ENCODE assay signal across 21 mouse cellular contexts in genomic region chr16:3923515-3923914, GRCm38 (mm10). TPM values are rescaled to one million over a fixed set of nuclear protein-coding genes. Genes with fewer than 3 reads are reported as not detected.
DNase-seq lines count a peak whose midpoint lies in the region; ATAC-seq and TF ChIP-seq lines count a peak whose summit lies in the region.
"Had no signal": no experiment of that assay in that cellular context is flagged by ENCODE, and none has a peak within 500 bp of the region (broad histone marks: within the 10 kb centered on the region; RNA-seq: fewer than 3 reads in every experiment).

No protein-coding gene starts in this region.

- no peak for TF ChIP-seq POLR2A in embryonic fibroblast, embryonic 13.5 days (IDR thresholded peaks at IDR 0.05; ENCODE audit: low read depth, low read length)

- TF ChIP-seq CTCF in embryonic fibroblast, embryonic 13.5 days (IDR thresholded peaks at IDR 0.05; ENCODE audit: borderline replicate concordance, insufficient read depth, low read length), result no peak

- WGBS in liver, embryonic 15.5 days (ENCODE audit: insufficient replicate concordance), result 63% methylated on average over 3 of the region's 3 CpGs

- H3K27me3 ChIP-seq in liver, embryonic 15.5 days, result no peaks in the 10 kb centered on the region
- H3K27me3 ChIP-seq: neural tube, embryonic 15.5 days; Patski had no signal

- H3K9me3 ChIP-seq in liver, embryonic 15.5 days (replicated peaks), result no peaks in the 10 kb centered on the region
- H3K9me3 ChIP-seq: heart, embryonic 10.5 days; hindbrain, embryonic 10.5 days; neural tube, embryonic 15.5 days had no signal

- no peak overlapping the region for H3K4me2 ChIP-seq in liver, embryonic 15.5 days
- H3K4me2 ChIP-seq: neural tube, embryonic 15.5 days had no signal

- peaks cover 39% of the 10 kb centered on the region for H3K36me3 ChIP-seq in liver, embryonic 15.5 days (replicated peaks)

- no peak overlapping the region for H3K4me3 ChIP-seq in embryonic fibroblast, embryonic 13.5 days (ENCODE audit: insufficient read depth, low read length)
- no peak overlapping the region for H3K4me3 ChIP-seq in liver, embryonic 15.5 days (replicated peaks)
- H3K4me3 ChIP-seq: heart, embryonic 10.5 days; hindbrain, embryonic 10.5 days; neural tube, embryonic 15.5 days had no signal

- peak; percentile 40 for ATAC-seq in liver, embryonic 15.5 days (ENCODE audit: insufficient read depth)
- ATAC-seq: forebrain, embryonic 16.5 days; midbrain, embryonic 16.5 days; Patski had no signal

- H3K9ac ChIP-seq in liver, embryonic 15.5 days, result no peak overlapping the region
- H3K9ac ChIP-seq: neural tube, embryonic 15.5 days had no signal

- peaks cover 7% of the 10 kb centered on the region for H3K4me1 ChIP-seq in embryonic fibroblast, embryonic 13.5 days (ENCODE audit: control insufficient read depth, insufficient read depth, low read length)
- no peaks in the 10 kb centered on the region for H3K4me1 ChIP-seq in liver, embryonic 15.5 days (replicated peaks)
- H3K4me1 ChIP-seq: heart, embryonic 10.5 days; hindbrain, embryonic 10.5 days; neural tube, embryonic 15.5 days had no signal

- DNase-seq in 3T3-L1 (ENCODE audit: low read depth, low spot score) (peak; percentile 7), NIH3T3 (ENCODE audit: low read depth) (peak; percentile 8)
- DNase-seq in T-cell, adult 2 months (ENCODE audit: low spot score), result no peak
- no peak for DNase-seq in urinary bladder, postnatal 36 days (ENCODE audit: low spot score in 2 of 2)
- no peak for DNase-seq in thymus, postnatal 4 days
- DNase-seq: adrenal gland, postnatal 25 days; cerebellum, adult 11-12 months; cerebellum, postnatal 14 days; kidney, adult 2 months; kidney, postnatal 10 days; right cerebral cortex, postnatal 14 days; spleen, adult 18-20 months; thymus, postnatal 36 days had no signal

- H3K27ac ChIP-seq in embryonic fibroblast, embryonic 13.5 days (ENCODE audit: insufficient read depth, low read length), result peak overlapping the region; percentile 71
- no peak overlapping the region for H3K27ac ChIP-seq in liver, embryonic 15.5 days (replicated peaks)
- H3K27ac ChIP-seq: heart, embryonic 10.5 days; hindbrain, embryonic 10.5 days; neural tube, embryonic 15.5 days had no signal

RNA-seq across cellular contexts. Expression of gene Cluap1, which starts 14.9 kb away (rescaled TPM):
- polyA plus RNA-seq in embryonic fibroblast, embryonic 13.5 days (2011; ENCODE audit: insufficient read length, low read depth, missing spikeins), result 12.4 and 14.8 TPM in 2 replicates
- 4.6 and 6.4 TPM in 2 replicates for polyA plus RNA-seq in liver, embryonic 15.5 days (2015; fragmentation: Nextera tagmentation; extraction: Ambion mirVana)

RNA-seq across cellular contexts. Expression of gene 1700037C18Rik, which starts 15.0 kb away (rescaled TPM):
- polyA plus RNA-seq in embryonic fibroblast, embryonic 13.5 days (2011; ENCODE audit: insufficient read length, low read depth, missing spikeins), result 1.6 and 2.0 TPM in 2 replicates
- 2.0 and 2.7 TPM in 2 replicates for polyA plus RNA-seq in liver, embryonic 15.5 days (2015; fragmentation: Nextera tagmentation; extraction: Ambion mirVana)

RNA-seq across cellular contexts. Expression of gene Gm20695, which starts 39.1 kb away (rescaled TPM):
- polyA plus RNA-seq in embryonic fibroblast, embryonic 13.5 days (2011; ENCODE audit: insufficient read length, low read depth, missing spikeins), result not detected in 2 replicates
- polyA plus RNA-seq in liver, embryonic 15.5 days (2015; fragmentation: Nextera tagmentation; extraction: Ambion mirVana), result 0.43 and 0.46 TPM in 2 replicates
- polyA plus RNA-seq: kidney, adult 2 months had no signal

RNA-seq across cellular contexts. Expression of gene Zfp597, which starts 39.2 kb away (rescaled TPM):
- 9.8 TPM in 2 replicates for polyA plus RNA-seq in embryonic fibroblast, embryonic 13.5 days (2011; ENCODE audit: insufficient read length, low read depth, missing spikeins)
- polyA plus RNA-seq in liver, embryonic 15.5 days (2015; fragmentation: Nextera tagmentation; extraction: Ambion mirVana), result 2.1 and 2.2 TPM in 2 replicates

RNA-seq across cellular contexts. Expression of gene Naa60, which starts 51.3 kb away (rescaled TPM):
- polyA plus RNA-seq in embryonic fibroblast, embryonic 13.5 days (2011; ENCODE audit: insufficient read length, low read depth, missing spikeins), result 47.7 and 62.9 TPM in 2 replicates
- 21.9 and 24.3 TPM in 2 replicates for polyA plus RNA-seq in liver, embryonic 15.5 days (2015; fragmentation: Nextera tagmentation; extraction: Ambion mirVana)

Comparison
In these comparisons a context has a peak if more than half of its experiments do, and no peak if none do; other contexts are left out.
1. DNase-seq: peak in 3T3-L1 (single experiment) and NIH3T3 (single experiment); none in T-cell, adult 2 months (single experiment), urinary bladder, postnatal 36 days (0 of 2) and thymus, postnatal 4 days (single experiment).